Comparison of ENCODE assay signal across 17 mouse cellular contexts in genomic region chr7:140938436-140938835, GRCm38 (mm10). TPM values are rescaled to one million over a fixed set of nuclear protein-coding genes. Genes with fewer than 3 reads are reported as not detected.
DNase-seq lines count a peak whose midpoint lies in the region; ATAC-seq and TF ChIP-seq lines count a peak whose summit lies in the region.
"Had no signal": no experiment of that assay in that cellular context is flagged by ENCODE, and none has a peak within 500 bp of the region (broad histone marks: within the 10 kb centered on the region; RNA-seq: fewer than 3 reads in every experiment).

No protein-coding gene starts in this region.

- no peak overlapping the region for H3K4me3 ChIP-seq in forebrain, postnatal 0 days (ENCODE audit: low read depth, low read length)
- no peak overlapping the region for H3K4me3 ChIP-seq in forebrain, embryonic 10.5 days
- no peak overlapping the region for H3K4me3 ChIP-seq in liver, adult 2 months (ENCODE audit: insufficient read depth, low read depth, low read length)
- no peak overlapping the region for H3K4me3 ChIP-seq in ES-E14 (ENCODE audit: insufficient read depth in 1 of 2, low read depth in 1 of 2, low read length in 2 of 2, poor library complexity in 1 of 2, severe bottlenecking in 1 of 2)
- H3K4me3 ChIP-seq: lung, embryonic 15.5 days; midbrain, embryonic 13.5 days had no signal

- DNase-seq in forebrain, postnatal 0 days: no peak
- no peak for DNase-seq in forebrain, embryonic 10.5 days (ENCODE audit: extremely low spot score, low spot score)
- peak; percentile 58 for DNase-seq in liver, adult 2 months (ENCODE audit: extremely low read depth, low read depth, low spot score)
- DNase-seq in liver (no peak), ES-E14 (ENCODE audit: low read depth, low spot score) (no peak), adipocyte (ENCODE audit: low spot score) (no peak)
- DNase-seq in ovary, postnatal 10 days (ENCODE audit: low spot score): no peak

- no peak overlapping the region for H3K27ac ChIP-seq in forebrain, postnatal 0 days (ENCODE audit: low read depth, low read length)
- H3K27ac ChIP-seq in forebrain, embryonic 10.5 days: no peak overlapping the region
- no peak overlapping the region for H3K27ac ChIP-seq in liver, adult 2 months (replicated peaks; ENCODE audit: insufficient read depth, low read depth, low read length)
- H3K27ac ChIP-seq in ES-E14 (ENCODE audit: insufficient read depth, low read depth, low read length, poor library complexity, severe bottlenecking): peak overlapping the region; percentile 61; the same call in 1 of the 2 replicates
- H3K27ac ChIP-seq: midbrain, embryonic 13.5 days had no signal

- H3K9me3 ChIP-seq in forebrain, postnatal 0 days (ENCODE audit: low read length): no peaks in the 10 kb centered on the region
- H3K9me3 ChIP-seq in forebrain, embryonic 10.5 days: no peaks in the 10 kb centered on the region
- no peaks in the 10 kb centered on the region for H3K9me3 ChIP-seq in ES-E14 (ENCODE audit: control insufficient read depth, insufficient read depth, low read depth, low read length)
- H3K9me3 ChIP-seq: lung, embryonic 15.5 days; midbrain, embryonic 13.5 days had no signal

- no peaks in the 10 kb centered on the region for H3K27me3 ChIP-seq in forebrain, postnatal 0 days (ENCODE audit: insufficient read depth, low read length)
- peaks cover 14% of the 10 kb centered on the region for H3K27me3 ChIP-seq in forebrain, embryonic 10.5 days (ENCODE audit: poor library complexity, severe bottlenecking)
- no peaks in the 10 kb centered on the region for H3K27me3 ChIP-seq in liver, adult 2 months (ENCODE audit: control insufficient read depth, insufficient read depth, low read length)

- in situ Hi-C loops in ES-E14 (cut with MboI; ENCODE audit: low sequenced_read_pairs in 2 of 2, unreplicated experiment in 2 of 2): no loop called here

- TF ChIP-seq POLR2A in liver, adult 2 months (IDR thresholded peaks at IDR 0.05; ENCODE audit: extremely low read depth, insufficient read depth, low read length): no peak

- no peak overlapping the region for H3K4me2 ChIP-seq in forebrain, postnatal 0 days (ENCODE audit: low read depth)
- H3K4me2 ChIP-seq: lung, embryonic 15.5 days; midbrain, embryonic 13.5 days had no signal

- ATAC-seq in forebrain, postnatal 0 days: no peak
- 0 out of 2 replicates have a peak, but pooled peaks have one; percentile 38 for ATAC-seq in megakaryocyte progenitor cell, adult 5-6 weeks (replicated peaks; ENCODE audit: poor library complexity)
- ATAC-seq: activated CD4-positive, CD25-positive, alpha-beta regulatory T cell, adult 4 months; intestine, embryonic 16.5 days; midbrain, embryonic 13.5 days had no signal

- 45% methylated on average over 3 of the region's 3 CpGs for WGBS in forebrain, postnatal 0 days
- 47% methylated on average over 3 of the region's 3 CpGs for WGBS in forebrain, embryonic 10.5 days
- WGBS in liver, adult 2 months: 57% methylated on average over 3 of the region's 3 CpGs

- H3K4me1 ChIP-seq in forebrain, postnatal 0 days (ENCODE audit: insufficient read depth): no peaks in the 10 kb centered on the region; the same call in 1 of the 2 replicates
- peaks cover 36% of the 10 kb centered on the region for H3K4me1 ChIP-seq in forebrain, embryonic 10.5 days
- peaks cover 5% of the 10 kb centered on the region; the same call in 1 of the 2 replicates for H3K4me1 ChIP-seq in liver, adult 2 months (ENCODE audit: control insufficient read depth, insufficient read depth, low read length)
- H3K4me1 ChIP-seq in ES-E14 (ENCODE audit: control insufficient read depth in 2 of 2, insufficient read depth in 2 of 2, low read length in 2 of 2, poor library complexity in 1 of 2): peaks cover 4 to 17% of the 10 kb centered on the region in 2 experiments; a peak in 3 of 4 replicates

- no peaks in the 10 kb centered on the region for H3K36me3 ChIP-seq in forebrain, postnatal 0 days (ENCODE audit: insufficient read depth)
- H3K36me3 ChIP-seq in forebrain, embryonic 10.5 days (replicated peaks): no peaks in the 10 kb centered on the region
- H3K36me3 ChIP-seq in liver, adult 2 months (ENCODE audit: control insufficient read depth, insufficient read depth, low read length): no peaks in the 10 kb centered on the region
- no peaks in the 10 kb centered on the region for H3K36me3 ChIP-seq in ES-E14 (ENCODE audit: control insufficient read depth, insufficient read depth, low read length, poor library complexity, severe bottlenecking)
- H3K36me3 ChIP-seq: lung, embryonic 15.5 days; midbrain, embryonic 13.5 days had no signal

- no peaks in the 10 kb centered on the region; the same call in 1 of the 2 replicates for H3K79me2 ChIP-seq in liver, adult 2 months (ENCODE audit: control insufficient read depth, insufficient read depth, low read length)

- peak; percentile 23; the same call in 1 of the 2 replicates for TF ChIP-seq CTCF in forebrain, postnatal 0 days (IDR thresholded peaks at IDR 0.05; ENCODE audit: low read depth)
- TF ChIP-seq CTCF in liver, adult 2 months (IDR thresholded peaks at IDR 0.05; ENCODE audit: low read depth, low read length): peak; percentile 67

- H3K9ac ChIP-seq in forebrain, postnatal 0 days: no peak overlapping the region
- no peak overlapping the region for H3K9ac ChIP-seq in liver, adult 2 months (ENCODE audit: low read depth, low read length)
- no peak overlapping the region for H3K9ac ChIP-seq in ES-E14 (ENCODE audit: insufficient read depth, low read depth, low read length, poor library complexity, severe bottlenecking)
- H3K9ac ChIP-seq: lung, embryonic 15.5 days; midbrain, embryonic 13.5 days had no signal

TF ChIP-seq in ES-E14, 5 proteins besides CTCF, POLR2A, EP300 and RAD21:
- TF ChIP-seq ZNF384 (IDR thresholded peaks at IDR 0.05; ENCODE audit: low read depth, low read length) (no peak), ZC3H11A (IDR thresholded peaks at IDR 0.05; ENCODE audit: borderline replicate concordance, low read depth, low read length) (no peak), HCFC1 (IDR thresholded peaks at IDR 0.05; ENCODE audit: borderline replicate concordance, insufficient read depth, low read length) (no peak)

RNA-seq across cellular contexts. Expression of gene Pgghg, which starts 2.8 kb away (rescaled TPM):
- 7.2 and 8.5 TPM in 2 replicates for total RNA-seq in forebrain, postnatal 0 days (2014; rRNA removed)
- 4.7 and 5.3 TPM in 2 replicates for polyA plus RNA-seq in forebrain, postnatal 0 days (2015; fragmentation: Nextera tagmentation; extraction: Ambion mirVana)
- 14.2 and 14.5 TPM in 2 replicates for polyA plus RNA-seq in forebrain, embryonic 10.5 days (2016; fragmentation: Nextera tagmentation; extraction: Ambion mirVana)
- 16.6 and 19.1 TPM in 2 replicates for total RNA-seq in liver, adult 2 months (2014; rRNA removed)
- 41.3 and 43.3 TPM in 2 replicates for polyA plus RNA-seq in liver, adult 2 months (2012; rRNA removed)
- 10.0 and 12.5 TPM in 2 replicates for total RNA-seq in ES-E14 (2012; rRNA removed)
- 5.1 and 7.3 TPM in 2 replicates for total RNA-seq in megakaryocyte progenitor cell, adult 5-6 weeks (2015)
- total RNA-seq in megakaryocyte progenitor cell, adult 5-6 weeks (2017): 8.2 and 9.0 TPM in 2 replicates

RNA-seq across cellular contexts. Expression of gene Ifitm5, which starts 11.7 kb away (rescaled TPM):
- total RNA-seq in forebrain, postnatal 0 days (2014; rRNA removed): 0.86 TPM in 1 of 2 replicates, not detected in the other
- polyA plus RNA-seq in forebrain, postnatal 0 days (2015; fragmentation: Nextera tagmentation; extraction: Ambion mirVana): 0.28 and 0.45 TPM in 2 replicates
- 2.0 TPM in 2 replicates for polyA plus RNA-seq in forebrain, embryonic 10.5 days (2016; fragmentation: Nextera tagmentation; extraction: Ambion mirVana)
- 0.40 and 0.55 TPM in 2 replicates for total RNA-seq in liver, adult 2 months (2014; rRNA removed)
- polyA plus RNA-seq in liver, adult 2 months (2012; rRNA removed): 0.76 and 1.0 TPM in 2 replicates
- 7.7 and 18.6 TPM in 2 replicates for total RNA-seq in ES-E14 (2012; rRNA removed)
- 0.83 and 1.1 TPM in 2 replicates for total RNA-seq in megakaryocyte progenitor cell, adult 5-6 weeks (2015)
- total RNA-seq in megakaryocyte progenitor cell, adult 5-6 weeks (2017): not detected in 2 replicates
- total RNA-seq: common myeloid progenitor, adult 5-6 weeks; left cerebral cortex, postnatal 14 days had no signal
- polyA plus RNA-seq: activated CD4-positive, CD25-positive, alpha-beta regulatory T cell, adult 4 months had no signal

RNA-seq across cellular contexts. Expression of gene Gm45717, which starts 17.3 kb away (rescaled TPM):
- not detected in 2 replicates for total RNA-seq in forebrain, postnatal 0 days (2014; rRNA removed)
- not detected in 2 replicates for polyA plus RNA-seq in forebrain, postnatal 0 days (2015; fragmentation: Nextera tagmentation; extraction: Ambion mirVana)
- 0.33 TPM in 1 of 2 replicates, not detected in the other for polyA plus RNA-seq in forebrain, embryonic 10.5 days (2016; fragmentation: Nextera tagmentation; extraction: Ambion mirVana)
- not detected in 2 replicates for total RNA-seq in liver, adult 2 months (2014; rRNA removed)
- not detected in 2 replicates for polyA plus RNA-seq in liver, adult 2 months (2012; rRNA removed)
- total RNA-seq in ES-E14 (2012; rRNA removed): not detected in 2 replicates
- not detected in 2 replicates for total RNA-seq in megakaryocyte progenitor cell, adult 5-6 weeks (2015)
- total RNA-seq in megakaryocyte progenitor cell, adult 5-6 weeks (2017): 1.1 TPM in 1 of 2 replicates, not detected in the other
- total RNA-seq: left cerebral cortex, postnatal 14 days had no signal
- polyA plus RNA-seq: activated CD4-positive, CD25-positive, alpha-beta regulatory T cell, adult 4 months; heart, embryonic 14.5 days; intestine, embryonic 16.5 days; lung, embryonic 15.5 days; midbrain, embryonic 13.5 days; neural tube, embryonic 14.5 days; stomach, embryonic 14.5 days had no signal

RNA-seq across cellular contexts. Expression of gene Ifitm2, which starts 17.4 kb away (rescaled TPM):
- total RNA-seq in forebrain, postnatal 0 days (2014; rRNA removed): 45.2 and 55.6 TPM in 2 replicates
- 240 and 270 TPM in 2 replicates for polyA plus RNA-seq in forebrain, postnatal 0 days (2015; fragmentation: Nextera tagmentation; extraction: Ambion mirVana)
- 365 and 397 TPM in 2 replicates for polyA plus RNA-seq in forebrain, embryonic 10.5 days (2016; fragmentation: Nextera tagmentation; extraction: Ambion mirVana)
- 270 and 282 TPM in 2 replicates for total RNA-seq in liver, adult 2 months (2014; rRNA removed)
- 968 and 1,028 TPM in 2 replicates for polyA plus RNA-seq in liver, adult 2 months (2012; rRNA removed)
- 679 and 1,158 TPM in 2 replicates for total RNA-seq in ES-E14 (2012; rRNA removed)
- total RNA-seq in megakaryocyte progenitor cell, adult 5-6 weeks (2015): 577 and 637 TPM in 2 replicates
- total RNA-seq in megakaryocyte progenitor cell, adult 5-6 weeks (2017): 287 and 322 TPM in 2 replicates

RNA-seq across cellular contexts. Expression of gene Nlrp6, which starts 17.7 kb away (rescaled TPM):
- total RNA-seq in forebrain, postnatal 0 days (2014; rRNA removed): 0.85 and 1.00 TPM in 2 replicates
- polyA plus RNA-seq in forebrain, postnatal 0 days (2015; fragmentation: Nextera tagmentation; extraction: Ambion mirVana): 0.98 and 1.3 TPM in 2 replicates
- polyA plus RNA-seq in forebrain, embryonic 10.5 days (2016; fragmentation: Nextera tagmentation; extraction: Ambion mirVana): 0.06 and 0.10 TPM in 2 replicates
- total RNA-seq in liver, adult 2 months (2014; rRNA removed): 28.9 and 33.4 TPM in 2 replicates
- polyA plus RNA-seq in liver, adult 2 months (2012; rRNA removed): 72.9 and 119 TPM in 2 replicates
- total RNA-seq in ES-E14 (2012; rRNA removed): 0.27 and 0.74 TPM in 2 replicates
- not detected in 2 replicates for total RNA-seq in megakaryocyte progenitor cell, adult 5-6 weeks (2015)
- not detected in 2 replicates for total RNA-seq in megakaryocyte progenitor cell, adult 5-6 weeks (2017)
- polyA plus RNA-seq: activated CD4-positive, CD25-positive, alpha-beta regulatory T cell, adult 4 months; heart, embryonic 14.5 days had no signal
